Mouse (Mus musculus) macrophage (primary cell): Measurements from ENCODE around the gene Ptprn2. TPM values are rescaled to one million over a fixed set of nuclear protein-coding genes. Genes with fewer than 3 reads are reported as not detected.

Experiments used
- H3K27ac ChIP-seq: fragments of 350-480 bp; formaldehyde crosslinking; 2 replicates; pipeline ENCODE4 v1.9.0; 2021
- H3K36me3 ChIP-seq: fragments of 350-480 bp; formaldehyde crosslinking; 2 replicates; pipeline ENCODE4 v1.9.0; 2021; ENCODE audit errors: inconsistent target
- H3K4me3 ChIP-seq: fragments of 350-480 bp; formaldehyde crosslinking; 2 replicates; pipeline ENCODE4 v1.9.0; 2021; ENCODE audit errors: inconsistent target
- H3K79me2 ChIP-seq: fragments of 350-480 bp; formaldehyde crosslinking; 2 replicates; pipeline ENCODE4 v1.9.0; 2021; ENCODE audit errors: inconsistent target
- whole genome bisulfite sequencing: methylation state at CpG from one replicate; pipeline ENCODE4 v1.1.7; 2026; ENCODE audit warnings: inconsistent platforms; ENCODE audit not compliant: missing documents; 5-methylcytosine and 5-hydroxymethylcytosine counted together
- polyA plus RNA-seq: library from polyadenylated mRNA; stranded (reverse); fragments of 250-400 nt; gene quantifications from 3 replicates; pipeline ENCODE4 v1.2.4, GENCODE M21; 2018; ENCODE audit warnings: inconsistent platforms

The Ptprn2 gene
- polyA plus RNA-seq, 1 experiment from 2014 or later: 0.06 TPM

- 82% methylated on average over 1 of the region's 1 CpGs for WGBS
- no peak overlapping the region for H3K4me3 ChIP-seq
- no peak overlapping the region for H3K27ac ChIP-seq
- H3K36me3 ChIP-seq: no peaks in the 10 kb centered on the region
- no peaks in the 10 kb centered on the region for H3K79me2 ChIP-seq
These were observed 495.8 kb downstream of the Ptprn2 start for GRCm38 (mm10) chr12:116981315-116981714.

- no peak overlapping the region for H3K4me3 ChIP-seq
- 81% methylated on average over 10 of the region's 10 CpGs for WGBS
- no peaks in the 10 kb centered on the region for H3K79me2 ChIP-seq
- H3K27ac ChIP-seq: no peak overlapping the region
- no peaks in the 10 kb centered on the region for H3K36me3 ChIP-seq
These were observed 503.6 kb downstream of the Ptprn2 start for GRCm38 (mm10) chr12:116989144-116989543.

DNA sequence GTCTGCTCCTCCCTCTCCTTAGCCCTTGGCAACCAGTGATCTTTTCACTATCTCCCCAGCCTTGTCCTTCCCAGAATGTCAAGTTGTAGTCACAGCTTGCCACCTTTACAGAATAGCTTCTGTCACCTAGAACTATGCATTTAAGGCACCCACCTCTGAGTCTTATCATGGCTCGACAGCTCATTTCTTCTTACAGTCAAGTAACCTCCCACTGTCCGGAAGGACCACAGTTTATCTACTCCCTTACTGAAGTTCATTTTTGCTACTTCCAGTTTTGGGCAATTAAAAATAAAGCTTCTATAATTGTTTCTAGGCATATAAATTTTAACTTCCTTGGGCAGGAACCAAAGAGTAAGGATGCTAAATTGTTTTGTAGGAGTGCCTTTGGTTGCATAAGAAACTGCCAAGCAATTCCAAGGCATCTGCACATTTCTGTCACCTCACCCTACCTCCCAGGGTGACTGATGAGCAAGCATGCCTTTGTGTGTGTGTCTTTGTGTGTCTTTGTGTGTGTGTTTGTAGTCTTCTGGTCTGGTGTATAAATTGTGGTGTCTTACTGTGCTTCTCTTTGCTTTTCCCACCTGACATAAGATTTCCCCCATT, 516.1 kb downstream of the Ptprn2 start:
- H3K4me3 ChIP-seq: no peak overlapping the region
- no peak overlapping the region for H3K27ac ChIP-seq
- no peaks in the 10 kb centered on the region for H3K79me2 ChIP-seq
- no peaks in the 10 kb centered on the region for H3K36me3 ChIP-seq
- 85% methylated on average over 2 of the region's 2 CpGs for whole genome bisulfite sequencing

DNA sequence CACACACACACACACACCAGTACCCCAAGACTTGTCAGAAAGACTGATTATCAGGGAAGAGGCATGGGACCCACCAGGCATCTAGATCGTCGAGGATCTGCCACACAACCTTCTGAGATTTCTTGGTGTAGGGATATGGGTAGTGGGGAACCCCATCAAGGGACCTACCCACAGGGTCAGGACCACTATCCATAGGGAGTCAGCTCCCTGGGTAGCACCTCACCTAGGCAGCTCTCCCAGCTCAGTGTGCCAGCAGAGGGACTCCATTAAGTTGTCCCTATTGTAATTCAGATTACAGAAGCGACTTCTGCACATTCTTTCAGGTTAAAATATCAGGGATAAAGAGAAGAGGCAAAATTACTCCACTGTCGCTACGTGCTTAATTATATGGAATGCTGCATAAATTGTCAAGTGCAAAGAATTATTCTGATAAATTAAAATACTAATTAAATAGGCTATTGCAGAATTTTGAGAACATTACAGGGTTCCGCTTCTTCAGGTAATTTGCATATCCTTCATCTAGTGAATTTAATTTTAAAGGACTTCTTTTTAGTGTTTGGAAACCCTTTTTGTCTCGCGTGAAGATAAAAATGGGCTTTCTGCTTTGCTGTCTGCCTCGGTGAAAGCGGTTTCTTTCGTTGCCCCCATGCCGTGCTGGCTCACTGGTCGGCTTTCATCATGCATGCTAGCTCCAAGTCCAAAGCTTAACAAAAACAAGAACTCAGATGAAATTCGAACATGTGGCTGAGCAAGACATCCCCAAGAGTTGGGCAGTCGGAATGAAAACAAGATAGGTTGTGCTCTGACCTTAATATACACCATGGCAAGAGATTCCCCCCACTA, 531.5 kb downstream of the Ptprn2 start:
- no peaks in the 10 kb centered on the region for H3K79me2 ChIP-seq
- WGBS: 82% methylated on average over 15 of the region's 15 CpGs
- H3K4me3 ChIP-seq: no peak overlapping the region
- no peaks in the 10 kb centered on the region for H3K36me3 ChIP-seq
- H3K27ac ChIP-seq: no peak overlapping the region

DNA sequence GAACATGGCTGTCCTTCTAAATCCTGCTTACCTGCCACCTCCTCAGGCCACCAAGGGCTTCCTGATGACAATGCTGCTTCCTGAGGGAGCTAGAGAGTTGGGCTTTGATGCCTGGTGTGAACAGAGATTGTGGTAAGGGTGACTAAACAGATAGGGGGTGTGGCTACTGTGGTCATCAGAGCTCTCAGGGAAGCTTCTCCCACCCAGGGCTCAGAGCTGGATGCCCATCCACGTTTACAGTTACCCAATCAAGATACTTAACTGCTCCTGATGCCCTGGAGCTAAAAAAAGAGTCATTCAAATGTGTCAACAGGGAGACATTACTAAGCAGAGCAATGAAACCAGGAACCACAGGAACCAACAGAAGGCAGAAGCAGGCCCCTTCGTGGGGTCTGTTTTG, 532.4 kb downstream of the Ptprn2 start:
- Histone ChIP-seq H3K27ac (no peak overlapping the region), H3K79me2 (no peaks in the 10 kb centered on the region), H3K4me3 (no peak overlapping the region), H3K36me3 (no peaks in the 10 kb centered on the region)
- WGBS: 4% methylated on average over 2 of the region's 2 CpGs

DNA sequence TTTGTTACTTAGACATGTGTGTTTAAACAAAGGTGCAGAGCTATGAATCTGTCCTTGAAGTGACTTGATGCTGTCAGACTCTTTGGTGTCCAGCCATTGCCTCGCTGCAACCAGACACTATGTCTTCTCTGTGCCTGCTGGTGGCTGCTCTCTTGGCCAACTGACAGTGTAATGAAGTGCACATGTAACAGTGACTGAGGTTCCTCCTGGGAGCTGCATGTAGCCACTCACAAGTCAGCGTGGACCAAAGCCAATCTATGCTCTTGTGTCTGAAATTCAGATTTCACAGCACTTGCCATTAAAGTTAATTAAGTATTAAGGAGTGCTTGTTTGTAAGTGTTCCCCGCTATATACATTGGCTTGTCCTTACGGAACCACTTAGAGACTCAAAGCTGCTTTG, 537.7 kb downstream of the Ptprn2 start:
- no peaks in the 10 kb centered on the region for H3K36me3 ChIP-seq
- 83% methylated on average over 4 of the region's 4 CpGs for WGBS

DNA sequence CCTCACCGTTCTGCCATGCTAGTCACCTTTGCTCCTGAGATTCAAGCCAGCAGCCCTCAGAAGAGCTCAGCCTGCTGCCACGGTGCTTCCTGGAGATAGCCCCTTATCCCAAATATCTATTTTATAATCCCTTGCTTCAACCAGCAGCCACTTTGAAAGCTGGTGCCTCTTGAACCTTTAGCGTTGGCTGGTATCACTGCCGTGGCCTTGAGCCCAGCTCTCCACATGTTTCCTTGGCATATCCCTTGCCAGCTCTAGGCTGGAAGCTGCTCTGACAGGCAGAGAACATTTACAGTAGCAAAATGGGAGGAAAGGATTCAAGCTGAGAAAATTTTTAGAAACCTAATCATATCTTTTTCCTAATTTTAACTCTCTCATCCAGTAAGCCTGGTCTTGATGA, 539.4 kb downstream of the Ptprn2 start:
- 85% methylated on average over 4 of the region's 4 CpGs for WGBS
- Histone ChIP-seq H3K4me3 (no peak overlapping the region), H3K36me3 (no peaks in the 10 kb centered on the region), H3K79me2 (no peaks in the 10 kb centered on the region), H3K27ac (no peak overlapping the region)

More for the DNA sequence above, 537.7 kb downstream of the Ptprn2 start:
- H3K27ac ChIP-seq: no peak overlapping the region
- H3K79me2 ChIP-seq: no peaks in the 10 kb centered on the region
- no peak overlapping the region for H3K4me3 ChIP-seq

GRCm38 (mm10) chr12:117025676-117026075, 540.2 kb downstream of the Ptprn2 start:
- Histone ChIP-seq H3K27ac (no peak overlapping the region), H3K4me3 (no peak overlapping the region), H3K36me3 (no peaks in the 10 kb centered on the region), H3K79me2 (no peaks in the 10 kb centered on the region)

DNA sequence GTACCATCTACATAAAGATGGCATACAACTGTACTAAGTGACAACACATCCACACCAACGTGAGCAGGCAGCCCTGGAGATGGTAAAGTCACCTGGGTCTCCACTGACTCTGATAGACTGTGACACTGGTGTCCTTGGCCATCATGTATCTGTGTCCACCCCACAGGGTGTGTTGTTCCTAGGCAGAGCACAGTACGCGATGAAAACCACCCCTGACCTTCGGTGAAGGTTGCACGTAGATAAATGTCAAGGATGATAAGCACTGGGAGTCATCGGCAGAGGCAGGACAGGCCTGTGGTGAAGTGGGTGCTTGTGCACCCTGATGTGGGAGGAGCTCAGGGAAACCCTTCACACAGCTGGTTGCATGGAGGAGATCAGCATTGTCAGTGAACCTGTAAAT, 541.8 kb downstream of the Ptprn2 start:
- 92% methylated on average over 6 of the region's 6 CpGs for WGBS
- Histone ChIP-seq H3K27ac (no peak overlapping the region), H3K36me3 (no peaks in the 10 kb centered on the region), H3K79me2 (no peaks in the 10 kb centered on the region), H3K4me3 (no peak overlapping the region)

GRCm38 (mm10) chr12:117028333-117028961, 542.9 kb downstream of the Ptprn2 start:
- WGBS: 84% methylated on average over 5 of the region's 5 CpGs
- Histone ChIP-seq H3K79me2 (no peaks in the 10 kb centered on the region), H3K27ac (no peak overlapping the region), H3K36me3 (no peaks in the 10 kb centered on the region), H3K4me3 (no peak overlapping the region)

- Histone ChIP-seq H3K79me2 (no peaks in the 10 kb centered on the region), H3K4me3 (no peak overlapping the region), H3K36me3 (no peaks in the 10 kb centered on the region), H3K27ac (no peak overlapping the region)
- WGBS: 80% methylated on average over 1 of the region's 1 CpGs
These were observed 547.7 kb downstream of the Ptprn2 start for GRCm38 (mm10) chr12:117033172-117033571.

DNA sequence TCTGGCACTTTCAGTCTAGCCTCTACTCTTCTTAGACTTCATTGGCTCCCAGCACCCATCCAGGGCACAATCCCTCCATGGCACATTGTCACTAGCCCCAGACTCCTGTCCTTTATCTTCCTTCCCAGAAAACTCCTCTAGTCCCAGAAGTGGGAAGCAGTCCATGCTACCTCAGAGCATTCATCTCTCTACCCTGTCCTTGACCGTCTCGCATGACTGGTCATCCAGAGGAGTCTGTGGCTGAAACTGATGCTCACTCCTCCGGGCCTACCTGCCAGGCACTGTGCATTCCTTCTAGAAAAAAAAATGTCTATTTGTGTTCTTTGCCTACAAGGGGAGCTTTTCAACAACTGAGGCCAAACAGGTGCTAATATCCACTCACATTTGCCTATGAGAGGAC, 549.0 kb downstream of the Ptprn2 start:
- H3K36me3 ChIP-seq: no peaks in the 10 kb centered on the region
- H3K27ac ChIP-seq: no peak overlapping the region
- H3K79me2 ChIP-seq: no peaks in the 10 kb centered on the region
- WGBS: 96% methylated on average over 3 of the region's 3 CpGs
- no peak overlapping the region for H3K4me3 ChIP-seq

DNA sequence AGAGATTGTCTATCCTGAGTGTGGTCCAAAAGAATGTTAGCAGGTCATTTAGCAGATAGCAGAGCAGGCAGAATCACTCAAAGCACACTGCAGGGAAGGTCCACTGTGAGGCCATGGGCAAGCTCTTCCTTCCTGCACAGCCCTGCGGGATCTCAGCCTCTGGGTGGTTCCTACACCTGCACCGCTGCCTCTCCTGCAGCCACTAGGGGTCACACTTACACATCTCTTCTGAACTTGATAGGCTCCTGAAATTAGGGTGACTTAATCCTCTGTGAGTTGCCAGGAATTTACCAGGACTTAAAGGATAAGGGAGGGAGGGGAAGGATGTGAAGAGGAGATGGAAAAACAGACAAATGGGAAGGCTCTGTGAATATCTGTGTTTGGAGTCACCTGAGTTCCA, 549.7 kb downstream of the Ptprn2 start:
- WGBS: 0% methylated on average over 2 of the region's 2 CpGs
- Histone ChIP-seq H3K36me3 (no peaks in the 10 kb centered on the region), H3K27ac (no peak overlapping the region), H3K4me3 (no peak overlapping the region), H3K79me2 (no peaks in the 10 kb centered on the region)

GRCm38 (mm10) chr12:117039411-117039810, 553.9 kb downstream of the Ptprn2 start:
- Histone ChIP-seq H3K79me2 (no peaks in the 10 kb centered on the region), H3K27ac (no peak overlapping the region), H3K36me3 (no peaks in the 10 kb centered on the region), H3K4me3 (no peak overlapping the region)
- 65% methylated on average over 3 of the region's 3 CpGs for WGBS

GRCm38 (mm10) chr12:117041409-117041808, 555.9 kb downstream of the Ptprn2 start:
- Histone ChIP-seq H3K27ac (no peak overlapping the region), H3K4me3 (no peak overlapping the region), H3K36me3 (no peaks in the 10 kb centered on the region), H3K79me2 (no peaks in the 10 kb centered on the region)
- 94% methylated on average over 2 of the region's 2 CpGs for WGBS
